Mouse (Mus musculus) naive thymus-derived CD4-positive, alpha-beta T cell, adult 2 months (primary cell): ENCODE measurements around the gene Gm5800.
"Not testable (repeated sequence)": the region's sequence is repeated elsewhere in the genome, so short reads cannot be mapped to it uniquely, and the experiment has no call there.

Experiments
- DNase-seq: peaks from one replicate; pipeline ENCODE4 v3.0.0-alpha.2; 2011; ENCODE audit warnings: low read depth

The Gm5800 gene

DNA sequence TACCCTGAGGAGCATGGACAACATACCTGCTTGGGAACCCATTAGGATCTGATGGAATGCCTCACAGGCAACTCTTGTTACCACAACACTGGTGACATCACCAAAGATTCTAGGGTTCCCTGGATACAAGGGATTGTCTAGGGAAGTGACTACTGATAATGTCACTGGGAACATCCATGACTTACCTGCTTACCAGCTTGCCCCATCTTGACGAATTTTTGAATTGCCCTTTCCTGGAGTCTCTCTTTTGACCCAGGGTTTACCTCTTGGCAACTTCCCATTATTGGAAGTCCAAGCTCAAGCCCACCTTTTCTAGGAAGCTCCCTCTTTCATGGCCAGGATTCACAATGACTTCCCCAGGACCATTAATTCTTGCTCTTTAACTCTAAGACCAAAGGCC is at the start of gene Gm5800:
Gene Gm5800 (minus strand): TSS at position 101 of the 400 bp plus-strand sequence.
- no peak for DNase-seq

DNA sequence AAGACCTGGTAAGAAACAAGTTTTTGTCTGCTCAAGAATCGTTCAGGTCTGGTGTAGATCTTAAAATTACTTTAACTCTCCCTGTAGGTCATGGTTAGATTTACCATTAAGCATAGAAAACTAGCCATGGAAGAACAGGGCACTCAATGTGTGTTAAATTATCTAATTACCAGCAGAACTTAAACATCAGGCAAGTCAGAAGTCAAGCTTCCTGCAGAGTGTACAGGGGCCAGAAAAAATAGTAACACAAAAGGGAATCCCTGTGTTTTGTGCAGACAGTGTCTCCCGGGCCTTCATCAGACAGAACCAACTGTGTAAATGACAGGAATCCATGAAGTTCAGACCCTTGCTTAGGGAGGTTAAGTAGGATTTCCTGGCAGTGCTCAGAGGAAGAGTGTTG is 39.0 kb upstream of the Gm5800 start:
- no peak for DNase-seq

DNA sequence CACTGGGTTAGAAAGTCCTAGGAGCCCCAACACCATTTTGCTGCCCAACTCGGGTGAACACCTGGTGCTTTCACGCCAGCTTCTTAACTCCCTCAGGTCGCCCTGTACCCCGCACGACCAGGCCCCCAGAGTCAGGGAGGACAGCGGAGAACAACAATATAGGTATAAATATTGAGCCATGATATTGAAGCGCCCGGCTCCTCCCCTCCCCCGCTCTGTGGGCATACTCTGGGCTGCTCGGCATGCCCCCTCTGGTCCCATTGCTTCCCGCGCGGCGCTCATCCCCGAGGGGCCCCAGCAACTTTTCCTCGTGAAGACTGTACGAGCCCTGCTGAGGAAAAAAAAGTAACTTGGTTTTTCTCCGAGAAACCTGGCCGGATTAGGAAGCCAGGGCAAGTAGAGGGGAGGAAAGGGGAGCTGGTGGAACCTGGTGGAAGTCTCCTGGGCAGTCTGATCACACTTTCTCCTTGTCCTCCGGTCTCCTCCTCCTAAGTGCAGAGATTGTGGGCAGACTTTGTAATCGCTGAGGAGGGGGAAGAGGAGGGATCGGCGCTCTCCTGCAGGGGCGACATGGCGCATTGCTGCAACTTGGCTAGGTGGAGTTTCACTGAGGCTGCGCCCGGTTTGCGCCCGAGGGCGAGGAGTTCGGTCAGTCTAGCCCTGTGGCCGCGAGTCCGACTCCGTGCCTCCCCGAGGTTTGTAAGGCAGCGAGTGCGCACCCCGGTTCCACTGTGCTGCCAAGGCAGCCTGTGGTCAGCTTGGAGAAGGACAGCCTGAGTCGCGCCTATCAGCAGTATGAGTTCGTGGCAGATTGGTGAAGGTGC is 23.6 kb upstream of the Gm5800 start:
- DNase-seq: no peak

DNA sequence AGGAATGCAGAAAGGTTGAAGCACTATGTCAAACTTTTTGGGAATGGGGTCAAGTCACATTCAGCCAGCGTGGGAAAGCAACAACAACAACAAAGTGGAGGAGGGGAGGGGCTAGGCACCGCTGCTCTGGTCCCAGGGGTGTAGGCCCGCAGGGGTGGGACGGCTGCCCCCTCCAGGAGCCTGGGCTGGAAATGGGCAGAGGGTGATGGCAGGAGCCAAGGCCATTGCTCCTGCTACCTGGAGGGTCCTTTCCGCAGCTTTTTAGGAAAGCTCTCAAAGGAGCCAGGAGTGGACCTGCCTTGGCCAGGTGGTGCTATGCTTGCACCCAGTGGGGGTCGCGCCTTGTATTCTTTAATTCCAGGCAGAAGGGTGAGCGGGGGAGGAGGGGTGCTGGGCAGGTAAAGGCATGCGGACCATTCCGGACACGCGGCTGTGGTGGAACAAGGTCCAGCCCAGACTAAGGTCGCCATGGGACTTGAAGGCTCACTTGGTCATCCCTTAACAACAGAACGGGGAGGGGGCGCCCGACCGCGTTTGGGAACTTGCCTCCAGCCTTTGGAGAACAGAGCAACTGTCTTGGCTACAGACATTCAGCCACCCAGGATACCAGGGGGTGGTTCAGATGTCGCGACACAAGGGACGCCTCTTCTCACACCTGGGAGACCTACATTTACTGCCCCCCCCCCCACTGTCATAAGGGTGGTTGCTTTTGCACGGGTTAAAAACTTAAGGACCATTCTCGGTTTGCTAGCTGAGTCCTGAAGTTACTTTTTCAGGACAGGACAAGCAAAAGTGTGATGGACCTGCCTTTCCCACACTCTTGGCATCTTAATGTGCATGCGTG is 22.4 kb upstream of the Gm5800 start:
- DNase-seq: no peak

DNA sequence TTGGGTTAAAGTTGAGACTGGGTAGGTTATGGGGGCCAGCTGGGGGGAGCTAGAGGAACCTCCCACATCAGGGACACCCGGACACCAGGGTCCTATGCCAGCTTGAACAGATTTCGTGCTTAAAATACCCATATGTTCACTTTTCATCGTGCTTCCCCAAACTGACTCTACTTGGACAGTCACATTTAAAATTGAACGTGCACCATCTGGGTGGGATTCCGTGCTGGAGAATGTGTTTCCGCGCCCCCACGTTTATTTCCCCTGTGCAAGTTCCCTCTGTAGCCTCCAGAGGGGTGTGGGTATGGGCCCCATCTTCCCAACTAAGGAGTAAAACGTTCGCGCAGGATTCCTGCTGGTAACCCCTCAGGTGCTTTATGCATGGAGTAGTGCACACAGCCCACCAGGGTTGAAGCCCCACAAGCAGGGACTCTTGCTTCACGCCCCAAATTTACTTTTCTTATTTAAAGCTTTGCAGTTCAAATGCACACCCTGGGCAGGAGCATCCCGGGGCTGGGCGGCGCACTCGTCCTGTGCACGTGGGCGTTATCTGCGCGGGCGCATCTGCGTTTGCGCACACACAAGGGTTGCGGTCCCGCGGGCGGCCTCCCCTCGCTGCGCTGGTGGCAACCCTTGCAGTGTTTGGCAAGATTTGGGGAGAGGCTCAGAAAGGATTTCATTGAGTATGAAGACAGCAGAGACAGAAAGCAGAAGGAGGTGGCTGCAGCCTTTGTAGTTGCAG is 21.6 kb upstream of the Gm5800 start:
- DNase-seq: no peak

DNA sequence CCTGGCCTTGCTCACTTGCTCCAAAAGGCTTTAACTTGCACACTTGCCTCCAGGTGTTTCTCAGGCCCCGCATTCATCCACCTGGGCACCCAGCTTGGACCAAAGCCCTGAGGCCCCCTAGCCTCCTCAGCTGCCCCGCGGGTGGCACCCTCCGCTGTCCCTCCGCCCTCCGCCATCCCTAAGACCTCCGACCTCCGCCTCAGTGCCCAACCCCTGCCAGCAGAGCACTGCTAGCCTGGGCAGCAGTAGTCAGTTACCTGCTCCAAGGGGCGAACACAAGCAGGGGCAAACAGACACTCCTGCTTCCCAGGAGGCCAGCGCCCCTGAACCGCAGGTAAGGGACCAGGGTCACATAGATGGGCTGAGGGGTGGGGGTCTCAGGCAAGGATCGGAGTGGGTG is 21.0 kb upstream of the Gm5800 start:
- DNase-seq: no peak

DNA sequence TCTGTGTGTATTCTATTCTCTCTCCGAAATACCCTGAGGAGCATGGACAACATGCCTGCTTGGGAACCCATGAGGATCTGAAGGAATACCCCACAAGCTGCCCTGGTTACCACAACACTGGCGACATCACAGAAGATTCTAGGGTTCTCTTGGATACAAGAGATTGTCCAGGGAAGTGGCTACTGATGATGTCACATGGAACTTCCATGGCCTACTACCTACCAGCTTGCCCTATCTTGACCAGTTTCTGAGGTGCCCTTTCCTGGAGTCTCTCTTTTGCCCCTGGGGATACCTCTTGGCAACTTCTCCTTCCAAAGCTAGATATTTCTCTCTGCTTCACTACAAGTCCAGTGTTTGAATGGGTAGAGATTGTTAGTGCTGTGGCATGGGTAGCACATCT is 21.6 kb downstream of the Gm5800 start, which contains the start of gene Gm17079:
Gene Gm17079 (minus strand): TSS at position 101 of the 400 bp plus-strand sequence.
- DNase-seq: not testable (repeated sequence)

DNA sequence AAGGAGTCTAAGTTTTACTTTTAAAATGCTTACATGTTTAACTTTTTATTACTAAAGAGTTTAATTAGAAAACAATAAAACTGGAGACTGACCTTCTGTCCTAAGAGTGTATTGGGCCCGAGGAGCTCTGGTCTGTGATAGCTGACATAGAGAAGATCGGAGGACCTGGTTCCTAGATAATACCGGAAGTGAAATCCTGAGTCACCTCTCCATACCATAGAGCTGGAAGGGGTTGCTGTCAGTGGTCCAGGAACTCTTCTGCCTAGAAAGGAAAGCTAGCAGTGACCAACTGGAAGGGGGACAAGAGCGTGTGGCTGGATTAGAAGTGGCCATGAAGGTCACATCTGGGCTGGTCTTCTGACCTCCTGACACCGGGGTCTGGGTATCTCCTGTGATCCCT is 39.7 kb downstream of the Gm5800 start:
- DNase-seq: no peak
